Mouse (Mus musculus) mouse embryonic stem cell (cell line): Measurements from ENCODE around the gene Gm49388.
"Not testable (repeated sequence)": the region's sequence is repeated elsewhere in the genome, so short reads cannot be mapped to it uniquely, and the experiment has no call there.

Source experiments
- in situ Hi-C, 2 experiments: fragments of 300-500 bp; cut with MboI; formaldehyde crosslinking; loops; 1 replicate in 1 of 2; 3 replicates in 1 of 2; pipeline ENCODE4 v1.14.3; 2019 to 2020; ENCODE audit warnings: low sequenced_read_pairs in 2 of 2, low pct_unique_long_range_greater_than_20kb in 1 of 2, mixed read lengths in 1 of 2; ENCODE audit not compliant: unreplicated experiment in 1 of 2

Gene Gm49388

DNA sequence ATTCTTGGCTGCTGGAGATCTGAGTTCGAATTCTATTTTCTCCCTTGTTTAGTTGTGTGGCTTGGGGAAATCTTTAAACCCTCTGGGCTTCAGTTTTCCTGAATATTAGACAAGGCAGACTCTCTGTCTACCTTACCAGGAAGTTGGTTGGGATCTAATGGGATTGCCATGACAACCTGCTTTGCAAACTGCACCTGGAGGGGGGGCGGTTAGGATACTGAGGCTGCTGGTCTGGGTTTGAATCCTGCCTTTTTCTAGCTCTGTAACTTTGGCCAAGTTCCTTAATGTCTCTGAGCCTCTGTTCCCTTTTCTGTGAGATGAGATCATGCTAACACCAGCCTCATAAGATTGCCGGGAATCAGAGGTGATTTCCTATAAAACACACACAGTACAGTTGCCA, 37.1 kb downstream of the Gm49388 start:
- in situ Hi-C loops, result no loop called here

GRCm38 (mm10) chr7:127823236-127824171, 38.1 kb downstream of the Gm49388 start:
- in situ Hi-C loops, result no loop called here

DNA sequence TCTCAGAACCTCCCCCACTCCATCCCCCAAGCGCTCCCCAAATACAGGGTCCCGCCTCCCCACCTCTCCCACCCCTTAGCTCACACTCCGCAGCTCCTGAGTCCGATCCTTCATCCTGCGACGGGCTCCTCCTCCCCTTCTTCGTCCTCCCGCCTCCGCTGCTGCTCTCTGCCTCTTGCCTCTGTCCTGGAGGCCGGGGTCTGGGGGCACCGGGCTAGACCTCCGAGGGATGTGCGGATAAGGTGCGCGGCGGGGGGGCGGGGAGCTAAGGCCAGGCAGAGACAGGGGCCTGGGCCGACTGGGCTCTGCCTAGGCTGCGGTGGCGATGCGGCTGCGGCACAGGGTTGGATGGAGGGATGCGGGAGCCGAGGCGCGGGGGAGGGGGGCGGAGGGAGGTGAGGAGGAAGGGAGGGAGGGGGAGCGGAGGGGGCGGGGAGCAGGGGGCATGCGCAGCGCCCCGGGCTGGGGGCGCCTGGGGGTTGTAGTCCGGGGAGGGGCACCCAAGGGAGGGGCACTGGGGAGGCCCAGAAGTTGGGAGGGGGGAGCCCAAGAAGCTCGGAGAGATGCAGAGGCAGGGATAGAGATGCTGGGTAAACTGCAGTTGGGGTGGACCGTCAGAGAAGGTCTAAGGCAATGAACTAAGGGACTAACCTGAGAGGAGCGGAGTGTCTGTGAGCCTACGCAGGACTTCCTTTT, 38.9 kb downstream of the Gm49388 start, which contains the start of the genes Stx4a and Stx1b:
Stx4a (plus strand) TSS at position 119 of the 696 bp plus-strand sequence.
Stx1b (minus strand) TSS at position 374 of the 696 bp plus-strand sequence.
- in situ Hi-C loops, result no loop called here

DNA sequence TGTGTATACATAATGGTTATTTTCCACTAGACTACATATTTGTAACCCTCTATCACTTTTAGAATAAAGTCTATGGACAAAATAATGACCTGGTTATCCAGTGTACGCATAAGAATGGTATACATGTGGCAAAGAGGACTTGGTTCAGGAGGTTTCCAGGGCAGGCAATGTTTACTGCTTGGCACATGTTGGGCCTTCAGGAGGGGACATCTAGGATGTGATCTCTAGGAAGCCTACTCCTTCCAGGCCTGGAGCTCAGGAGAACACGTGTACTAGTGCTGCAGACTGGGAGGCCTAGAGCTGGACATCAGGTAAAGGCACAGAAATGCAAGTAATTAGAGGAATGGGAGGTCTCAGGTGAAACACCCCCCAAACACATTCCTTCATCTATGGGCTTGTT, 50.1 kb downstream of the Gm49388 start:
- in situ Hi-C loops, result no loop called here

DNA sequence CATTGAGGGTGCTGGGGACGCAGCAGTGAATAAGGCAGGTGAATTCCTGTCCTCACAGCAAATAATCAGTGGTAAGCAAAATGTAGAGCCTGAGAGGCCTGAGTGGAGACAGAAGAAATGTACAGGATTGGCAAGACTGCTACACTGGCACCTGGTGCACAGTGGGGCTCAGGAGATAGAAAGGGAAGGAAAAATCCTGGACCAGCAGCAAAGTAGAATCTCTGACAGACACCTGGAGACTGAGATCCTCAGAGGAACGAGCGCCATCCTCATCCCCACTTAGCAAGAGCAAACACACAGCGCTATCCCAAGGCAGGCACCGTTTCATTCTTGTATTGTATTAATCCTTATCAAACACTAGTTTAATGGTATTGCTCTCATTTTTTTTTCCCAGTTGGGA, 52.1 kb downstream of the Gm49388 start:
- in situ Hi-C loops, result no loop called here

DNA sequence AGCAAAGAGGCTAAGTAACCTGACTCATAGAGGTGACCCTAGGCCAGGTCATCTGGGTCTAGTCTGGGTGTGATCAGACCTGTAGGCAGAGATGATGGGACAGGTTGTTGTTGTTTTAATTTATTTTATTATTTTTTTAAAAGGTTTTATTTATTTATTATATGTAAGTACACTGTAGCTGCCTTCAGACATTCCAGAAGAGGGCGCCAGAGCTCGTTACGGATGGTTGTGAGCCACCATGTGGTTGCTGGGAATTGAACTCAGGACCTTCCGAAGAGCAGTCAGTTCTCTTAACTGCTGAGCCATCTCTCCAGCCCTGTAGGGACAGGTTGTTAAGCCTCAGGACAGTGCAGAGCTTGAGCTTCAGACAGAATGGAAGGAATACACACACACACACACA, 52.5 kb downstream of the Gm49388 start:
- in situ Hi-C loops, result not testable (repeated sequence)

DNA sequence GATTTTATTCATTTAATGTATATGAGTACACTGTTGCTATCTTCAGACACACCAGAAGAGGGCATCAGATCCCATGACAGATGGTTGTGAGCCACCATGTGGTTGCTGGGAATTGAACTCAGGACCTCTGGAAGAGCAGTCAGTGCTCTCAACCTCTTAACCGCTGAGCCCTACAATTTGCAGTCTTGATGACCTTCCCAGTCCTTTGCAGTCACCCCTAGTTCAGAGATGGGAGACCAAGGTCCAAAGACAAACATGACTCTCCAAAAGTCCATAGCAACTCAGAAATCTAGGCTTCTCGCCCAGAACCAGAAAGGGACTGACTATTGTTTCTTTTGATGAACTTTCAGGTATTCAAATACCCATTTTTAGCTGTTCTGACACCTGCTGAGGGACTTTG, 54.6 kb downstream of the Gm49388 start:
- in situ Hi-C loops, result not testable (repeated sequence)

- in situ Hi-C loops, result no loop called here
Observed at GRCm38 (mm10) chr7:127840886-127841285, 55.5 kb downstream of the Gm49388 start.

- in situ Hi-C loops, result no loop called here
Observed at GRCm38 (mm10) chr7:127841340-127842000, 56.1 kb downstream of the Gm49388 start.

DNA sequence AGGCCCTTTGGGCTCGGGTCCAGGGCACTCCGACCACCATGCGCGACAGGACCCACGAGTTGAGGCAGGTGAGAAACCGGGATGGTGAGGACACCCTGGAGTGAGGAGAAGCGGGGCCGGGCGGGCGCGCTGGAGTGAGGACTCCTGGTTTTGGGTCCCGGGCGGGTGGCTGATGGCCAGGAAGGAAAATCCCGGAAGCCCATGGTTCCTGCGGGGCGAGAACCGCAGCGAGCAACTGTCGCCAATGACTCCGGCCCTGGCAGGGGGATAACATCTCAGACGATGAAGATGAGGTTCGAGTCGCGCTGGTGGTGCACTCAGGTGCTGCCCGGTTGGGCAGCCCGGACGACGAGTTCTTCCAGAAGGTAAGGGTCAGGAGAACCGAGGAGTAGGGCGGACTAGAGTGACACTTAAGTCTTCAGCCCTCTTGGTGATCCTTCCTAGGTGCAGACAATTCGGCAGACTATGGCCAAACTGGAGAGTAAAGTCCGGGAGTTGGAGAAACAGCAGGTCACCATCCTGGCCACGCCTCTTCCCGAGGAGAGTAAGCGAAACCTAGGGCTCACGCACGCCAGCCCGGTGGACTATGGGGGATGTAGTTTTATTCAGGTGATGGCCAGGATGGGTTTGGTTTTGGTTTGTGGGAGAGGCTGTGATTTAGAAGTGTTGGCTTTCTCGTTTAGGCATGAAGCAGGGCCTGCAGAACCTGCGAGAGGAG, 56.8 kb downstream of the Gm49388 start:
- in situ Hi-C loops, result no loop called here

DNA sequence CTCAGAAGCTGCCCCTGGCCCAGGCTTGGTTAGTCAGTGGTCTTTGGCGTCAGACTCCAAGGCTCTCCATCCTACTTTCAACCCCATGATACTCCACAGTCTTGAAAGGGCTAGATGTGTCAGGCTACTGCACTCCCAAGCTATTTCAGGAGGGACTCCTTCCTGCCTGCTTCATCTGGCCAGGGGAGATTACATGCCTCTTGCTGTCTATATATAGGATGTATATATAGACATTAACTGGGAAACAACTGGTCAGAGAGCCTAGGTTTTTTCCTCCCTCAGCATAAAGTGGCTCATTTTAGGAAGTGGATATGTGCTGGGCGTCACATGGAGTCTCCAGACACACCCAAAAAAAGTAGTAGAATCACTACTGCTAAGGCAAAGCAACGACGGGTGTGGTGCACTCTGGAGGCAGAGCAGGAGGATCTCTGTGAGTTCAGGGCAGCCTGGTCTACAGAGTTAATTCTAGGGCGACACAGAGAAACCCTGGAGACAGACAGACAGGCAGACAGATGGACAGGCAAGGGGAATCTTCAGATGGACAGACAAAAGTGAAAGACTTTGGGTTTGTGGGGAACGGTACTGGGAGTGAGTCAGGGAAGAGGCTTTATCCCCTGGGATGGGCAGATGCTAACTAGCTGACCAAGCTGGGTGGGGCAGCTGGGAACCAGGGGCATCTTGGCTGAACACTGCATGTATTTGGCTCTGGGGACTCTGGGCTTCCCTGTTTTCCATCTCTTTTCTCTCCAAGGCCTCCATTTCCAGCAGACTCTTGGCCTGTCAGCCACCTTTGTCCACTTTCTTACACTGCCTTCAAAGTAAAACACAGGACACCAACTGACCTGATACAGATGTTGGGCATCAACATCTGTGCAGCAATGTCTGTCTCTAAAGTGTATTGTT, 64.8 kb downstream of the Gm49388 start:
- in situ Hi-C loops, result no loop called here

GRCm38 (mm10) chr7:127850906-127851305, 65.5 kb downstream of the Gm49388 start:
- in situ Hi-C loops, result no loop called here
